Mouse (Mus musculus) cerebellum, postnatal 25 days (tissue): Measurements from ENCODE around the gene Ppard.

Experiments used
- DNase-seq, 2 experiments: peaks; one replicate each; pipeline ENCODE4 v3.0.0; 2021; ENCODE audit warnings: mixed read lengths in 2 of 2

Gene Ppard

DNA sequence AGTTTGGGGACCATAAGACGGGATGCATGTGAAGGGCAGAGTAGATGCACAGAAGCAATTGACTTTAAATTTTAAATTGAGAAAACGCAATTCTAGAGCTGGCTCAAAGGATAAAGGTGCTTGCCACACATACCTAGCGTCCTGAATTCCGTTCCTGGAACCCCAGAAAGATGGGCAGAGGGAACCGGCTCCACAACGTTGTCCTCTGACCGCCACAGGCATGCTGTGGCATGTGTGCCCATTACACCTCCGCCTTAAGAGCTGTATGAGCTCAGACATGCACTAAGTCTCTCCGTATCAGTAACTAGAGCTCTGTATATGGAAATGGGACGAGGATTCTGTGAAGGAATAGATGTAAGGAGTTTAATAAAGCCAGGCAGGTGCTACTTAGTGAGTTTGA, 7.9 kb upstream of the Ppard start:
- no peak for DNase-seq

DNA sequence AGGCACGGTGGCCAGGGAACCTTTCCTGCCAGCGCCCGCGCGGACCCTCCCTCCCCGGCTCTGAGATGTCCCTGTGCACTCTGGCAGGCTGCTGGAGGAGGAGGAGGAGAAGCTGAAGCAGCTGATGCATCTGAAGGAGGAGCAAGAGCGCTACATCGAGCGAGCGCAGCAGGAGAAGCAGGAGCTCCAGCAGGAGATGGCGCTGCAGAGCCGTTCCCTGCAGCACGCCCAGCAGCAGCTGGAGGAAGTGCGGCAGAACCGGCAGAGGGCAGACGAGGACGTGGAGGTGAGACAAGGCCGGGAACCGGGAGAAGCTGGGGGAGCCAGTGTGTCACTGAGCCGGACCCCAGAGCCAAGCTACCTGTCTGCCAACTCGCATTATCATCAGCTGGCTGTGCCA, 6.5 kb upstream of the Ppard start:
- DNase-seq, result peak; percentile 92 to 96

GRCm38 (mm10) chr17:28230486-28230885, 2.0 kb upstream of the Ppard start:
- no peak for DNase-seq

DNA sequence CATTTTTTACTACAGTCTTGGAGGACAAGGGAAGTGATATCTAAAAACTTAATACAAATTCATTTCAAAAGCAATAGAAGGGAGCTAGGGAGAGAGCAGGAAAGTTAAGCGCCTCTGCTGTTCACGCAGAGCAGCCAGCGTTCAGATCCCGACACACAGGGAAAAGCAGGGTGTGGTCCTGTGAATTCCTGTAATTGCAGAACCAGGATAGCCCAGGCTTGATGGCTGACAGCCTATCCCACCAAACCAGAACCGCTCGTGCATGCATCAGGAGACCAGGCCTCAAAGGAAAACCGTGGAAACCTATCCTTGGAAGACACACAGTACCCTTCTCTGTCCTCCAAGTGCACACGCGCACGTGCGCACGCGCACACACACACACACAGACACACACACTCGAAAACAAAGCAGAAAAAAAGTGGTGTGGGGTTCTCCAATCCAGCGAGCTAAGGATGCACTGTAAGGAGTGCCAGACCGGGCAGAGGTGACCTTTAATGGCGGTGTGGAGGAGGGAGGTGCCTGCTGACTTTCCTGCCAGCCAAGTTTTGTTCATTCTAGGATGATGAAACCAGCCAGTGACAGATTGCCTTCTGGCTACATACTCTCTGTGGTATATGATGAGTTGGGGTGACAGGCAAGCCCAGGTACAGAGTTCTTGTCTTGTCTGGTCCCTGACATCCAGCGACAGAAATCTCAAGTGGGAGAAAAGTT, 1.3 kb upstream of the Ppard start:
- no peak for DNase-seq

- peak in 1 of 2 experiments; percentile 28 for DNase-seq
Observed at GRCm38 (mm10) chr17:28233091-28233731, 711 bp downstream of the Ppard start.

GRCm38 (mm10) chr17:28234641-28235040, 2.1 kb downstream of the Ppard start:
- peak; percentile 68 to 75 for DNase-seq

GRCm38 (mm10) chr17:28235982-28236635, 3.6 kb downstream of the Ppard start:
- DNase-seq, result peak; percentile 27 to 28

DNA sequence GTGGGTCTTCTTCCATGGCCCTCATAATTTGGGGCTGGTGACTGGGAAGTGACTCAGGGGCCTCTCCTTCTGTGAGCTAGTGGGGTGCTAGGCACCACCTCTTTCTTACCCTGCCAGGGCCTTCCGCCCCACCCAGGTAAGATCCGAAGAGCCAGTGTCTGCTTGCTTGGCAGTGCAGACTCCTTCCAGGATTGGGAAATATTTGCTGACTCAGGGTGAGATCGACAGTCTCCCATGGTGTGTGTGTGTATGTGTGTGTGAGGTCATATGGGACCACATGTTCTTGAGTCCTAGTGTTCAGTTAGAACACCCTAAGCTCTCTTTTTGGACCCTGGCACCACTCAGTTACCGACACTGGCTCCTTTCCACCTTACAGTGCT, 4.1 kb downstream of the Ppard start:
- no peak for DNase-seq

DNA sequence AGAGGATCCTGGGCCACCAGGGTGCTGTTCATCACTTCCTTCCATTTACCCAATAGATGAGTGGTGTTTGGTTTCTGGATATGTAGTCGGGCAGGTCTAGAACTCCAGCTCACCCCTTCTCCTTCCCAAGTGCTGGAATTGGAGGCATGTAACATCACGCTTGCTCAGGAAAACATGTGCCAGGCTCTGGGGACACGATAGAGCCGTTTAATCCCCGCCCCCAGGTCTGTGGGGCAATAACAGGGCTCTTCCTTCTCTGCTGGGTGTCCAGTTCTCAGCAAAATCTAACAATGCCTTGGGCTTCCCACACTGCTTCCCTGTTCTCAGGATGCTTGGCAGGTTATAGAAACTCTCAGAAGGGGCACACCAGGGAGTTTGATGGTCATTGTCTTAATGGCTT, 4.9 kb downstream of the Ppard start:
- DNase-seq, result no peak

DNA sequence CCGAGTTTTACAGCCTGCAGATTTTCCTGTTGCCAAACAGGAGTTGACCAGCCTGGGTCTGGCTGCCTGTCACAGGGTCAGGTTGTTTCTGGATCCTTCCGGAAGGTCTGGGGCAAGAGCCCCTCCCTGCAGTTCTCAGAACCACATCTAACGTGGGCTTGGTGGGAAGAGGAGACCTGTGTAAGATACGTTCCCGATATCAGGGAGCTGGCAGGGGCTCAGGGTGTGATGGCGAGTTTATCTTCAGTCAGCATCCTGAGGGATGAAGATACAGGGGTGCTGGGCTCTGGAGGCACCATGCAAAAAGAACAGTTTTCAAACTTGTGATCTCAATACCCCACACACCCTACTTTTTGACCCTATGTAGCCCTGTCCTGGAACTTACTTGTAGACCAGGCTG, 5.4 kb downstream of the Ppard start:
- no peak for DNase-seq

GRCm38 (mm10) chr17:28240846-28241245, 8.3 kb downstream of the Ppard start:
- no peak for DNase-seq

DNA sequence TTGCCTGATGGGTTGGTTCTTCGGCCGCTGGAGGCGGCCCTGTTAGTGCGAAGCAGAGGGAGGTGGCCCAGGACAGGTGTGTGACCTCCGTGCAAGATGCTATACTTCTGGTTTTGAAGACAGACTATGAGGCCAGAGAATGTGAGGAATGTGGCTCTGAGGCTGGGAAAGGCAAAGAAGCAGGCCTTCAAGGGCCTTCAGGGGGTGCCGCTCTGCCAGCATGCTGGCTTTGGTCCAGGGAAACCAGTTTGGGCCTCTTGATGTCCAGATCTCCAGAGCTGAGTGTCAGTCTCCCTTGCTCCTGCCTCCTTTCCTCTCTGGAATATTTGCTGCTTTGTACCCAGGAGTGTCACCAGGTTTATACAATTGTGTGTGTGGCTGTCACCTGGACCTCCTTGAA, 9.8 kb downstream of the Ppard start:
- DNase-seq, result peak; percentile 27 to 56

GRCm38 (mm10) chr17:28244214-28244613, 11.7 kb downstream of the Ppard start:
- no peak for DNase-seq

- peak in 1 of 2 experiments; percentile 37 for DNase-seq
Observed at GRCm38 (mm10) chr17:28244714-28245113, 12.2 kb downstream of the Ppard start.

GRCm38 (mm10) chr17:28246640-28247039, 14.1 kb downstream of the Ppard start:
- DNase-seq, result no peak

DNA sequence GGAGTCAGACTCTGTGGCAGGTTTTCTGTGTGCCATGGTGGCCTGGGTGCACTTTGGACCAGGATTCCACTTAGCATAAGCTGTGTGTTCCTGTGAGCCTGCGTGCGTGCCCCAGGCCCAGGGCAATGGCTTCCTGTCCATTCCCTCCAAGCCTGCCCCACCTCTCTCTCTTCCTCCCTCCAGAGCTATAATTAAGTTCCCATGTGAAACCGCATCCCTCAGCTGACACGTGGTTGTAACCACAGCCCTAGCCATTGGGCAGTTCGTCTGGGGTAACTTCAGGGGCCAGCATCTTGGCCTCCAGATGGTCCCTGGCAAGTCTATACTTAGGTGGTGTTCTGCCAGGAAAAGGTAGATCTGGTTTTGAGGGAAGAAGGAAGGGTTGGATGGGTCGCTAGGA, 15.1 kb downstream of the Ppard start:
- DNase-seq, result no peak

GRCm38 (mm10) chr17:28249062-28249461, 16.6 kb downstream of the Ppard start:
- no peak for DNase-seq

GRCm38 (mm10) chr17:28251579-28252280, 19.2 kb downstream of the Ppard start:
- DNase-seq, result no peak

DNA sequence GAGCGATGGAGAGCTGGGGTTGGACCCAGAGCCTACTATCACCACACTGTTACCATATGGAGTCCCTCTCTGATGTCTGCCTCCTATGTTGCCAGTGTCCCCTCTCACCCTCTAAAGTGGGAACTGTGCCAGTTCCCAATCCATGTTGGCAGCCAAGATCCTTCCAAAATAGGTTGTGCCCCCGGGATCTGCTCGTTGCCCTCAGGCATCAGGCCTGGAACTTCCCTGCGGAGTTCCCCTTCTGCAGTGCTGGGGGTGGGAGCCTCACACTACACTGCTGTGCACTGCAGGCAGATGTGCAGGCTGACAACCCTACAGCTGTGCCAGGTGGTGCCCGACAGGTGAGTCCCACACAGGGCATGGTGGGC, 19.8 kb downstream of the Ppard start:
- no peak for DNase-seq

GRCm38 (mm10) chr17:28253216-28253615, 20.7 kb downstream of the Ppard start:
- no peak for DNase-seq

- DNase-seq, result no peak
Observed at GRCm38 (mm10) chr17:28254804-28255203, 22.3 kb downstream of the Ppard start.

- no peak for DNase-seq
Observed at GRCm38 (mm10) chr17:28255651-28256050, 23.2 kb downstream of the Ppard start.

GRCm38 (mm10) chr17:28256651-28257328, 24.3 kb downstream of the Ppard start:
- DNase-seq, result peak in 1 of 2 experiments; percentile 38
